Mouse (Mus musculus) neural tube, embryonic 11.5 days (tissue): ENCODE measurements around the gene Arhgap32. TPM values are rescaled to one million over a fixed set of nuclear protein-coding genes. Genes with fewer than 3 reads are reported as not detected.

ENCODE experiments used
- ATAC-seq: fragments of 200-750 bp; cut with Nextera tagmentation; 2 replicates; pipeline ENCODE4 v1.8.0; 2017; ENCODE audit warnings: moderate number of reproducible peaks, mild to moderate bottlenecking, moderate TSS enrichment, moderate library complexity; ENCODE audit not compliant: insufficient read depth, low FRiP score, low TSS enrichment
- DNase-seq: peaks from one replicate; pipeline ENCODE4 v3.0.0-alpha.2; 2015; ENCODE audit warnings: low spot score
- H3K27ac ChIP-seq: fragments of 300-500 bp; sonication (generic); 2 replicates; pipeline ENCODE4 v1.5.1; 2014; ENCODE audit warnings: low read depth, mild to moderate bottlenecking, low read length
- H3K27me3 ChIP-seq: fragments of 300-500 bp; sonication (generic); 2 replicates; pipeline ENCODE4 v1.6.1; 2014; ENCODE audit warnings: mild to moderate bottlenecking, low read length, mixed read lengths; ENCODE audit not compliant: control insufficient read depth, insufficient read depth
- H3K36me3 ChIP-seq: fragments of 300-500 bp; sonication (generic); 2 replicates; pipeline ENCODE4 v1.6.1; 2014; ENCODE audit warnings: mild to moderate bottlenecking, low read length, moderate library complexity, mixed read lengths; ENCODE audit not compliant: control insufficient read depth, insufficient read depth
- H3K4me1 ChIP-seq: fragments of 300-500 bp; sonication (generic); 2 replicates; pipeline ENCODE4 v1.6.1; 2014; ENCODE audit warnings: low read length, mixed read lengths; ENCODE audit not compliant: control insufficient read depth, insufficient read depth
- H3K4me2 ChIP-seq: fragments of 300-500 bp; sonication (generic); 2 replicates; pipeline ENCODE4 v1.6.1; 2014; ENCODE audit warnings: low read depth, mild to moderate bottlenecking, moderate library complexity
- H3K4me3 ChIP-seq: fragments of 300-500 bp; sonication (generic); 2 replicates; pipeline ENCODE4 v1.5.1; 2014; ENCODE audit warnings: low read depth, low read length
- H3K9ac ChIP-seq: fragments of 300-500 bp; sonication (generic); 2 replicates; pipeline ENCODE4 v1.6.1; 2014; ENCODE audit warnings: mild to moderate bottlenecking, low read length
- H3K9me3 ChIP-seq: fragments of 300-500 bp; sonication (generic); 2 replicates; pipeline ENCODE4 v1.6.1; 2016; ENCODE audit warnings: low read length; ENCODE audit not compliant: control insufficient read depth
- WGBS: fragments of 180-500 bp; shearing (Covaris S2); extraction: QIAGEN DNeasy Blood & Tissue Kit; methylation state at CpG from one replicate; pipeline ENCODE4 v1.1.7; 2014; 5-methylcytosine and 5-hydroxymethylcytosine counted together
- polyA plus RNA-seq: library from polyadenylated mRNA; unstranded; fragments of >200 nt; fragmentation: Nextera tagmentation; extraction: Ambion mirVana; gene quantifications from 2 replicates; pipeline ENCODE4 v1.2.1, GENCODE M21; 2014

Arhgap32 gene
- polyA plus RNA-seq, 1 experiment from 2014 or later, result 11.9 TPM

GRCm38 (mm10) chr9:32227034-32227433, 111.1 kb downstream of the Arhgap32 start:
- Histone ChIP-seq H3K4me1 (no peaks in the 10 kb centered on the region), H3K36me3 (no peaks in the 10 kb centered on the region), H3K27ac (no peak overlapping the region), H3K27me3 (no peaks in the 10 kb centered on the region), H3K4me3 (no peak overlapping the region), H3K4me2 (no peak overlapping the region), H3K9me3 (no peaks in the 10 kb centered on the region), H3K9ac (no peak overlapping the region)
- DNase-seq, result no peak
- ATAC-seq, result no peak
- 94% methylated on average over 2 of the region's 2 CpGs for WGBS

GRCm38 (mm10) chr9:32233593-32233992, 117.7 kb downstream of the Arhgap32 start:
- Histone ChIP-seq H3K9me3 (no peaks in the 10 kb centered on the region), H3K36me3 (no peaks in the 10 kb centered on the region), H3K27me3 (no peaks in the 10 kb centered on the region), H3K27ac (no peak overlapping the region), H3K4me1 (no peaks in the 10 kb centered on the region), H3K9ac (no peak overlapping the region), H3K4me2 (no peak overlapping the region), H3K4me3 (no peak overlapping the region)
- WGBS, result 83% methylated on average over 4 of the region's 4 CpGs
- DNase-seq, result no peak
- ATAC-seq, result no peak

- H3K27ac ChIP-seq, result no peak overlapping the region
- no peak for DNase-seq
- H3K27me3 ChIP-seq, result no peaks in the 10 kb centered on the region
- H3K9me3 ChIP-seq, result no peaks in the 10 kb centered on the region
- no peak overlapping the region for H3K4me3 ChIP-seq
- H3K9ac ChIP-seq, result no peak overlapping the region
- no peak for ATAC-seq
- no peaks in the 10 kb centered on the region for H3K4me1 ChIP-seq
- WGBS, result 92% methylated on average over 3 of the region's 3 CpGs
- H3K4me2 ChIP-seq, result no peak overlapping the region
- no peaks in the 10 kb centered on the region for H3K36me3 ChIP-seq
Observed at GRCm38 (mm10) chr9:32234767-32235489, 119.0 kb downstream of the Arhgap32 start.

GRCm38 (mm10) chr9:32238899-32239298, 123.0 kb downstream of the Arhgap32 start:
- 88% methylated on average over 10 of the region's 10 CpGs for WGBS
- no peak overlapping the region for H3K4me2 ChIP-seq
- no peaks in the 10 kb centered on the region for H3K4me1 ChIP-seq
- no peaks in the 10 kb centered on the region for H3K36me3 ChIP-seq
- H3K9me3 ChIP-seq, result no peaks in the 10 kb centered on the region
- no peaks in the 10 kb centered on the region for H3K27me3 ChIP-seq
- ATAC-seq (no peak), DNase-seq (no peak)
- H3K27ac ChIP-seq, result no peak overlapping the region
- H3K4me3 ChIP-seq, result no peak overlapping the region
- H3K9ac ChIP-seq, result no peak overlapping the region

- Histone ChIP-seq H3K9ac (no peak overlapping the region), H3K4me2 (no peak overlapping the region), H3K4me1 (no peaks in the 10 kb centered on the region), H3K27ac (no peak overlapping the region), H3K27me3 (no peaks in the 10 kb centered on the region), H3K4me3 (no peak overlapping the region), H3K36me3 (no peaks in the 10 kb centered on the region), H3K9me3 (no peaks in the 10 kb centered on the region)
- DNase-seq (no peak), ATAC-seq (no peak)
- WGBS, result 96% methylated on average over 10 of the region's 10 CpGs
Observed at GRCm38 (mm10) chr9:32239427-32239826, 123.5 kb downstream of the Arhgap32 start.

GRCm38 (mm10) chr9:32240449-32240848, 124.5 kb downstream of the Arhgap32 start:
- WGBS, result 93% methylated on average over 5 of the region's 5 CpGs
- no peak overlapping the region for H3K4me3 ChIP-seq
- no peak for ATAC-seq

GRCm38 (mm10) chr9:32241637-32242199, 125.8 kb downstream of the Arhgap32 start:
- WGBS, result 92% methylated on average over 9 of the region's 9 CpGs
- ATAC-seq (no peak), DNase-seq (no peak)
- H3K27ac ChIP-seq, result no peak overlapping the region
- no peaks in the 10 kb centered on the region for H3K9me3 ChIP-seq
- no peaks in the 10 kb centered on the region for H3K36me3 ChIP-seq
- no peak overlapping the region for H3K4me3 ChIP-seq
- peaks cover 3% of the 10 kb centered on the region; the same call in 1 of the 2 replicates for H3K4me1 ChIP-seq
- no peak overlapping the region for H3K4me2 ChIP-seq
- H3K9ac ChIP-seq, result no peak overlapping the region
- H3K27me3 ChIP-seq, result no peaks in the 10 kb centered on the region

More at GRCm38 (mm10) chr9:32240449-32240848, 124.5 kb downstream of the Arhgap32 start:
- no peaks in the 10 kb centered on the region for H3K4me1 ChIP-seq
- H3K36me3 ChIP-seq, result no peaks in the 10 kb centered on the region
- H3K27ac ChIP-seq, result no peak overlapping the region
- H3K4me2 ChIP-seq, result no peak overlapping the region
- no peaks in the 10 kb centered on the region for H3K9me3 ChIP-seq
- no peak overlapping the region for H3K9ac ChIP-seq
- no peak for DNase-seq
- no peaks in the 10 kb centered on the region for H3K27me3 ChIP-seq

- no peaks in the 10 kb centered on the region for H3K9me3 ChIP-seq
- no peak for DNase-seq
- no peak for ATAC-seq
- H3K36me3 ChIP-seq, result peaks cover 3% of the 10 kb centered on the region
- H3K27me3 ChIP-seq, result no peaks in the 10 kb centered on the region
- no peak overlapping the region for H3K4me3 ChIP-seq
- H3K4me2 ChIP-seq, result no peak overlapping the region
- H3K27ac ChIP-seq, result no peak overlapping the region
- peaks cover 3% of the 10 kb centered on the region; the same call in 1 of the 2 replicates for H3K4me1 ChIP-seq
- no peak overlapping the region for H3K9ac ChIP-seq
- 77% methylated on average over 2 of the region's 2 CpGs for WGBS
Observed at GRCm38 (mm10) chr9:32242921-32243617, 127.1 kb downstream of the Arhgap32 start.
